Comparison of ENCODE assay signal across 8 mouse cellular contexts in the genomic region with DNA sequence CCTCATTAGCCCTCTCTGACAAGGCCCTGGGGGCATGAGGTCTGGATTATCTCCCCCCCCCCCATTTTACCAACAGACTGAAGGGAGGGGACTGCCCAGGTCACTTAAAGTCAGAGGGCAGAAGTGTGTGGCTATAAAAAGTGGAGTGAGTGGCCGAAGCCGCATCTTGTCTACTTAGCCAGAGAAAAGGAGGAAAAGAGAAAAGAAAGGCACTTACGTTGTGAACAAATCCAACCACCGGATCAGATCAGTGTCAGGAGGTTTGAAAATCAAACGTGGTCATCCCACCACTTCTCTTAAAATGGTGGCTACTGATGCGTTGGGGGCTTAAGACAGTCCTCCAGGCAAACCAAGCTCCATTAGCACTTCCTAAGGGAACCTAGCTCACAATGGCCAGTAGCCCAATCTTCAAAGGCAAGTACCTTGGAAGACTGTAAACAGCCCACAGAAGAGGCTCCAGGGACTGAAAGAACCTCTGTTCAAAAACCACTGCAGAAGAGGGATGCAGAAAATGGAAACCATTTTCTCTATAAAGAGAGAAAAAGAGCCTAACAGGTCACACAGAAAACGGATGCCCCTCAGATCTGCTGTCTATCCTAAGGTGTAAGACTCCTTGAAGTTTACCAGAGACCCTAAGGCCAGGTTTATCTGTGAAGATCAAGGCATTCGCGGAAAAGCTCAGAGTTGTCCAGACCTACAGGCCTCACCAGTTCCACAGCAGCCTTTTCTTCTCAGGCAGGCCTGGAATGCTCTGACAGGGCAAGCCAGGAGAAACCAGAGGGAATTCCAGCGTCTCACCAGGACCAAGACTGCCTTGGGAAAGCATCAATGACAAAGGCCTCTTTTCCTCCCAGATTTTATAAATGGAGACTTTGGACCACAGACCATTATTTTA. TPM values are rescaled to one million over a fixed set of nuclear protein-coding genes. Genes with fewer than 3 reads are reported as not detected.
DNase-seq lines count a peak whose midpoint lies in the region; ATAC-seq and TF ChIP-seq lines count a peak whose summit lies in the region.

No protein-coding gene starts in this region.

- ATAC-seq in limb, embryonic 11.5 days (ENCODE audit: insufficient number of reproducible peaks, low FRiP score, low TSS enrichment, low read depth): no peak
- no peak for ATAC-seq in stomach, embryonic 14.5 days (ENCODE audit: insufficient number of reproducible peaks, insufficient read depth, low FRiP score, low read depth)

- no peaks in the 10 kb centered on the region for H3K9me3 ChIP-seq in limb, embryonic 11.5 days (ENCODE audit: control insufficient read depth, low read length)
- no peaks in the 10 kb centered on the region for H3K9me3 ChIP-seq in stomach, embryonic 14.5 days (ENCODE audit: control insufficient read depth, low read depth, low read length)

- H3K27me3 ChIP-seq in thymus, adult 2 months (ENCODE audit: control insufficient read depth, insufficient read depth, low read length): no peaks in the 10 kb centered on the region
- H3K27me3 ChIP-seq in limb, embryonic 11.5 days (ENCODE audit: control insufficient read depth, insufficient read depth, low read length): no peaks in the 10 kb centered on the region
- H3K27me3 ChIP-seq in stomach, embryonic 14.5 days (ENCODE audit: control insufficient read depth, insufficient read depth, low read length): no peaks in the 10 kb centered on the region

- H3K36me3 ChIP-seq in thymus, adult 2 months (ENCODE audit: control insufficient read depth, insufficient read depth, low read length): no peaks in the 10 kb centered on the region
- no peaks in the 10 kb centered on the region for H3K36me3 ChIP-seq in limb, embryonic 11.5 days (ENCODE audit: control insufficient read depth, insufficient read depth, low read length)
- no peaks in the 10 kb centered on the region for H3K36me3 ChIP-seq in stomach, embryonic 14.5 days (ENCODE audit: control insufficient read depth, insufficient read depth, low read length)

- no peak for TF ChIP-seq CTCF in thymus, adult 2 months (IDR thresholded peaks at IDR 0.05; ENCODE audit: borderline replicate concordance, control insufficient read depth, extremely low read depth, insufficient read depth, low read length, poor library complexity)

- H3K4me3 ChIP-seq in thymus, adult 2 months (ENCODE audit: control insufficient read depth, insufficient read depth, low read length): peak overlapping the region; percentile 65
- H3K4me3 ChIP-seq in limb, embryonic 11.5 days (ENCODE audit: low read depth, low read length): peak overlapping the region; percentile 99
- peak overlapping the region; percentile 100 for H3K4me3 ChIP-seq in stomach, embryonic 14.5 days (ENCODE audit: low read depth, low read length)

- peaks cover 30% of the 10 kb centered on the region for H3K4me1 ChIP-seq in thymus, adult 2 months (replicated peaks; ENCODE audit: control insufficient read depth, insufficient read depth, low read length)
- peaks cover 19% of the 10 kb centered on the region for H3K4me1 ChIP-seq in limb, embryonic 11.5 days (ENCODE audit: control insufficient read depth, insufficient read depth, low read length)
- peaks cover 24% of the 10 kb centered on the region for H3K4me1 ChIP-seq in stomach, embryonic 14.5 days (ENCODE audit: control insufficient read depth, insufficient read depth, low read length)

- peak overlapping the region; percentile 93 for H3K4me2 ChIP-seq in limb, embryonic 11.5 days (ENCODE audit: low read depth, severe bottlenecking)
- peak overlapping the region; percentile 86 for H3K4me2 ChIP-seq in stomach, embryonic 14.5 days (replicated peaks; ENCODE audit: low read depth, low read length)

- no peak for TF ChIP-seq POLR2A in thymus, adult 2 months (IDR thresholded peaks at IDR 0.05; ENCODE audit: control insufficient read depth, extremely low read depth, insufficient read depth, low read length, poor library complexity)

- peak overlapping the region; percentile 71 for H3K27ac ChIP-seq in thymus, adult 2 months (ENCODE audit: control insufficient read depth, insufficient read depth, low read length)
- H3K27ac ChIP-seq in limb, embryonic 11.5 days (replicated peaks; ENCODE audit: low read depth, low read length): peak overlapping the region; percentile 99
- peak overlapping the region; percentile 100 for H3K27ac ChIP-seq in stomach, embryonic 14.5 days (ENCODE audit: low read length)

- H3K9ac ChIP-seq in limb, embryonic 11.5 days (ENCODE audit: low read length): peak overlapping the region; percentile 100
- peak overlapping the region; percentile 100 for H3K9ac ChIP-seq in stomach, embryonic 14.5 days (replicated peaks; ENCODE audit: low read depth, low read length)

- peak; percentile 15 for DNase-seq in adrenal gland, postnatal 10 days
- DNase-seq in adrenal gland, adult 2 months: no peak
- DNase-seq in thymus, adult 2 months: no peak
- no peak for DNase-seq in thymus, adult 18-20 months
- peak; percentile 42 for DNase-seq in limb, embryonic 11.5 days (ENCODE audit: low spot score)
- no peak for DNase-seq in ovary, adult 18-20 months (ENCODE audit: low spot score)
- no peak for DNase-seq in thymus, postnatal 36 days

- WGBS in thymus, adult 2 months: 34% methylated on average over 10 of the region's 10 CpGs
- 3% methylated on average over 10 of the region's 10 CpGs for WGBS in limb, embryonic 11.5 days
- 11% methylated on average over 10 of the region's 10 CpGs for WGBS in stomach, embryonic 14.5 days

RNA-seq across cellular contexts. Expression of a gene that starts 1.5 kb away (rescaled TPM):
- total RNA-seq in adrenal gland, postnatal 10 days (2021): 10 to 100 TPM; 46.7 to 63.4 TPM
- total RNA-seq in adrenal gland, adult 2 months (2021): 10 to 100 TPM; 45.9 to 48.6 TPM
- 69.7 and 74.0 TPM in 2 replicates for polyA plus RNA-seq in adrenal gland, adult 2 months (2012; rRNA removed)
- polyA plus RNA-seq in thymus, adult 2 months (2012; rRNA removed): 289 and 363 TPM in 2 replicates
- 46.2 and 50.3 TPM in 2 replicates for polyA plus RNA-seq in limb, embryonic 11.5 days (2014; fragmentation: Nextera tagmentation; extraction: Ambion mirVana)
- polyA plus RNA-seq in stomach, embryonic 14.5 days (2014; fragmentation: Nextera tagmentation; extraction: Ambion mirVana): 42.0 and 49.4 TPM in 2 replicates

Comparison
In these comparisons a context has a peak if more than half of its experiments do, and no peak if none do; other contexts are left out.
1. DNase-seq: peak in adrenal gland, postnatal 10 days (single experiment) and limb, embryonic 11.5 days (single experiment); none in adrenal gland, adult 2 months (single experiment), thymus, adult 2 months (single experiment), thymus, adult 18-20 months (0 of 2), ovary, adult 18-20 months (single experiment) and thymus, postnatal 36 days (0 of 2).
2. Peak in every context shown above with its lines, with median percentiles within 50 percentile points of each other: H3K27ac ChIP-seq and H3K4me3 ChIP-seq.